Mouse (Mus musculus): ENCODE measurements at regions not wholly inside any gene's neighbourhood (a gene's known extent, or its start where the extent isn't known, plus 50 kb on each side); places are given as distances from the start of the nearest gene placed in this dataset.

GRCm38 (mm10) chr6:84264681-84265080 lies 256.3 kb downstream of the Dysf start:
- DNase-seq (ENCODE audit: low spot score in 2 of 2): no peak

- no peak for DNase-seq (ENCODE audit: low spot score in 2 of 2)
These were observed 255.3 kb downstream of the Dysf start for GRCm38 (mm10) chr6:84263686-84264085.

GRCm38 (mm10) chr6:84262766-84263165 lies 254.4 kb downstream of the Dysf start:
- DNase-seq (ENCODE audit: low spot score in 2 of 2): no peak

- DNase-seq (ENCODE audit: low spot score in 2 of 2): no peak
These were observed 253.1 kb downstream of the Dysf start for GRCm38 (mm10) chr6:84261483-84261882.

Measured in right cerebral cortex, postnatal 36 days (tissue).